Mouse (Mus musculus) midbrain, embryonic 16.5 days (tissue): ENCODE measurements around the gene Ubr4. TPM values are rescaled to one million over a fixed set of nuclear protein-coding genes. Genes with fewer than 3 reads are reported as not detected.

ENCODE experiments used
- ATAC-seq: fragments of 200-750 bp; cut with Nextera tagmentation; 2 replicates; pipeline ENCODE4 v1.8.0; 2017; ENCODE audit warnings: moderate TSS enrichment
- H3K27ac ChIP-seq: fragments of 300-500 bp; sonication (generic); 2 replicates; pipeline ENCODE4 v1.5.1; 2014; ENCODE audit warnings: mild to moderate bottlenecking, low read length, mixed read lengths
- H3K27me3 ChIP-seq: fragments of 300-500 bp; sonication (generic); 2 replicates; pipeline ENCODE4 v1.6.1; 2014; ENCODE audit warnings: low read depth, low read length, mixed read lengths; ENCODE audit not compliant: control insufficient read depth, insufficient read depth
- H3K36me3 ChIP-seq: fragments of 300-500 bp; sonication (generic); 2 replicates; pipeline ENCODE4 v1.6.1; 2014; ENCODE audit warnings: mild to moderate bottlenecking, low read length, moderate library complexity, mixed read lengths; ENCODE audit not compliant: control insufficient read depth, insufficient read depth
- H3K4me1 ChIP-seq: fragments of 300-500 bp; sonication (generic); 2 replicates; pipeline ENCODE4 v1.6.1; 2014; ENCODE audit warnings: mild to moderate bottlenecking, low read length, mixed read lengths; ENCODE audit not compliant: control insufficient read depth, insufficient read depth
- H3K4me2 ChIP-seq: fragments of 300-500 bp; sonication (generic); 2 replicates; pipeline ENCODE4 v1.6.1; 2014; ENCODE audit warnings: mild to moderate bottlenecking, low read length, mixed read lengths
- H3K4me3 ChIP-seq: fragments of 300-500 bp; sonication (generic); 2 replicates; pipeline ENCODE4 v1.5.1; 2014; ENCODE audit warnings: low read depth, mild to moderate bottlenecking, low read length, moderate library complexity, mixed read lengths
- H3K9ac ChIP-seq: fragments of 300-500 bp; sonication (generic); 2 replicates; pipeline ENCODE4 v1.6.1; 2014; ENCODE audit warnings: low read depth, low read length, mixed read lengths
- H3K9me3 ChIP-seq: fragments of 300-500 bp; sonication (generic); replicated peaks from 2 replicates; pipeline ENCODE4 v1.6.1; 2014; ENCODE audit warnings: mild to moderate bottlenecking, low read length, mixed read lengths; ENCODE audit not compliant: control insufficient read depth, poor library complexity, severe bottlenecking
- WGBS: fragments of 180-500 bp; shearing (Covaris S2); extraction: QIAGEN DNeasy Blood & Tissue Kit; methylation state at CpG from one replicate; pipeline ENCODE4 v1.1.7; 2014; 5-methylcytosine and 5-hydroxymethylcytosine counted together
- polyA plus RNA-seq: library from polyadenylated mRNA; unstranded; fragments of >200 nt; fragmentation: Nextera tagmentation; extraction: Ambion mirVana; gene quantifications from 2 replicates; pipeline ENCODE4 v1.2.1, GENCODE M21; 2015

Ubr4 gene
- polyA plus RNA-seq, 1 experiment from 2014 or later: 78.6 TPM

DNA sequence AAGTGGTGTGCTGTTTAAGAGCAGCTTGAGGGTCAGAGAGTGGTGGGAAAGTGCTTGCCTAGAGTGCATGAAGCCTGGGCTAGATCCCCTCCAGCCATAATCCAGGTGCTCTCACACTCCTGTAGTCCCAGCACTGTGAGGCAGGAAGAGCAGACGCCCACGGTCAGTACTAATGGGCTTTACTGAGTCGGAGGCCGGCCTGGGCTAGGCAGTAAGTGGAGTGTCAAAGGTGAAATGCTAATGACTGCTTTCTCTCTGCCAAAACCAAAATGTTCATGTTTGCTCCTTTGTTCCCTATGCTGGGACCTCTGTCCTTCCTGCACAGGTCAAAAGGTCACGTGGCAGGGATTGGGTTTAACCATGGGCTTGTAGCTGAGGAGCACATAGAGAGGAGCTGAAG lies 48.1 kb downstream of the Ubr4 start:
- no peak for ATAC-seq
- Histone ChIP-seq H3K4me2 (no peak overlapping the region), H3K9ac (no peak overlapping the region), H3K4me3 (no peak overlapping the region), H3K27me3 (no peaks in the 10 kb centered on the region), H3K9me3 (no peaks in the 10 kb centered on the region), H3K36me3 (peaks cover 48% of the 10 kb centered on the region), H3K27ac (no peak overlapping the region), H3K4me1 (no peaks in the 10 kb centered on the region)
- WGBS: 86% methylated on average over 5 of the region's 5 CpGs

DNA sequence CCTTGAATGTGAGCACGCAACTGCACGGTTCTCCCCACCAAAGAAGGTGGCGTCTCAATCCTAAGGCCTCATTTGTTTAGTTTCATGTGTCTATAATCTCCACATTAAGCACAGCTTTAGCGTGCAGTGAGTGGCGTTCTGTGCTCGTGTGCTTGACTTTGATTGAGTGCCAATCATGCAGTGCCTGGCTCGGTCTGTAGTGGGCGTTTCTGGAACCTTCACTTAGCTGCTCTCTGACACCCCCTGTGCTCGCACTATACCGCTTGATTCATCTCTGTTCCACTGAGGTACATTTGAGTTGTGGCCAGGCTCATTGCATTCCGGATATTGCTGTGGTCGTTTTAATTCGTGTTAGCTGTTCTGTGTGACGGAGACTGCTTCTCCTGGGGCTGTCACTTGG lies 50.8 kb downstream of the Ubr4 start:
- peaks cover 53% of the 10 kb centered on the region for H3K36me3 ChIP-seq

DNA sequence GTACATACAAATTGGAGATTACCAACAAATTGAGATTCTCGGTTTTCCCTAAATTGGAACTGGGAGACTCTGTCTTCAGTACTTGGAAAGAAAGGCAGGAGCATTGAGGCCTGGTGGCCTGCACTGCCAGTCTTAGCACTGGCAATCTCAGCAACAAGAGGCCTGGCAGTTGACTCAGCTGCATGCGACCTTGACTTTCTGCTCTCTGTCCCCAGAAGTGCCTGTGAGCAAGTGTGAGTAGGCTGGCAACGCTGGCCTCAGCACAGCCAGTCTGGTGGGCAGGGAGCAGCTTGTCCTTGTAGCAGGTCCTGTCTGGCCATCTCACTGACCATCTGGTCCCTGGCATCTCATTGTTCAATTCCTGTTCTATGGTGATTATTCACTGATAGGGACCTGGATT lies 58.9 kb downstream of the Ubr4 start:
- H3K9me3 ChIP-seq: no peaks in the 10 kb centered on the region
- 93% methylated on average over 3 of the region's 3 CpGs for WGBS
- H3K27me3 ChIP-seq: no peaks in the 10 kb centered on the region

More for the DNA sequence above, 50.8 kb downstream of the Ubr4 start:
- Histone ChIP-seq H3K27ac (no peak overlapping the region), H3K9ac (no peak overlapping the region), H3K4me1 (no peaks in the 10 kb centered on the region), H3K4me3 (no peak overlapping the region), H3K9me3 (no peaks in the 10 kb centered on the region), H3K4me2 (no peak overlapping the region), H3K27me3 (no peaks in the 10 kb centered on the region)
- 84% methylated on average over 14 of the region's 14 CpGs for WGBS
- no peak for ATAC-seq

DNA sequence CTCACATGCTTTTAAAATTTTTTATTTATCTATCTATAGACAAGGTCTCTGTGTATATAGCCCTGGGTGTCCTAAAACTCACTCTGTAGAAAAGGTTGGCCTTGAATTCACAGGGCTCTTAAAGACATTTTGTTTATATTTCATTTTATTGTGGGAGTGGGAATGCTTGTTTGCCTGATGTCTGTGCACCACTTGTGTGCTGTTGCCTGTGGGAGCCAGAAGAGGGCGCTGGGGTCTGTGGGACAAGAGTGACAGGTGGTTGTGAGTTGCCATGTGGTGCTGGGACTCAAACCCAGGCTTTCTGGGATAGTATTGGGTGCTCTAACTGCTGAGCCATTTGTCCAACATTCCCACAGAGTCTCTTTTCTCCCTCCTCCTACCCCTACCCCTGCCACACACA lies 65.5 kb downstream of the Ubr4 start:
- no peak for ATAC-seq
- no peaks in the 10 kb centered on the region for H3K4me1 ChIP-seq
- H3K4me3 ChIP-seq: no peak overlapping the region
- peaks cover 72% of the 10 kb centered on the region for H3K36me3 ChIP-seq
- H3K27me3 ChIP-seq: no peaks in the 10 kb centered on the region
- no peak overlapping the region for H3K27ac ChIP-seq
- H3K4me2 ChIP-seq: no peak overlapping the region
- no peaks in the 10 kb centered on the region for H3K9me3 ChIP-seq
- no peak overlapping the region for H3K9ac ChIP-seq
- 54% methylated on average over 1 of the region's 1 CpGs for WGBS

More for the DNA sequence above, 58.9 kb downstream of the Ubr4 start:
- H3K27ac ChIP-seq: no peak overlapping the region
- no peak overlapping the region for H3K4me2 ChIP-seq
- H3K9ac ChIP-seq: no peak overlapping the region
- no peak for ATAC-seq
- H3K4me3 ChIP-seq: no peak overlapping the region
- H3K4me1 ChIP-seq: no peaks in the 10 kb centered on the region
- H3K36me3 ChIP-seq: peaks cover 73% of the 10 kb centered on the region

DNA sequence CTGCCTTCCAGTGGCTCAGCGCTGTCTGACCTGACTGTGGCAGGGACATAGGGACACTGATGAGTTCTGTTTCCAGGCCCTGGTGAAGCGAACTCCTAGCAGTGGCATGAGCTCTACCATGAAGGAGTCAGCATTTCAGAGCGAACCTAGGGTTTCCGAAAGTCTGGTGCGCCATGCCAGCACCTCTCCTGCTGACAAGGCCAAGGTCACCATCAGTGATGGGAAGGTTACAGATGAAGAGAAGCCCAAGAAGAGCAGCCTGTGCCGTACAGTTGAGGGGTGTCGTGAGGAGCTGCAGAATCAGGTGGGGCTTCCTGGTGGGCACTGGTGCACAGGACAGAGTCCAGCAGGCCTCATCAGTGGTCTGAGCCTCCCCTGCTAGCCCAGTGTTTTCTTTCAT lies 69.2 kb downstream of the Ubr4 start:
- peaks cover 74% of the 10 kb centered on the region for H3K36me3 ChIP-seq
- no peak for ATAC-seq
- H3K4me3 ChIP-seq: no peak overlapping the region
- no peak overlapping the region for H3K27ac ChIP-seq
- no peaks in the 10 kb centered on the region for H3K9me3 ChIP-seq
- no peaks in the 10 kb centered on the region for H3K27me3 ChIP-seq
- no peak overlapping the region for H3K4me2 ChIP-seq
- no peaks in the 10 kb centered on the region for H3K4me1 ChIP-seq
- 95% methylated on average over 7 of the region's 7 CpGs for WGBS
- no peak overlapping the region for H3K9ac ChIP-seq

DNA sequence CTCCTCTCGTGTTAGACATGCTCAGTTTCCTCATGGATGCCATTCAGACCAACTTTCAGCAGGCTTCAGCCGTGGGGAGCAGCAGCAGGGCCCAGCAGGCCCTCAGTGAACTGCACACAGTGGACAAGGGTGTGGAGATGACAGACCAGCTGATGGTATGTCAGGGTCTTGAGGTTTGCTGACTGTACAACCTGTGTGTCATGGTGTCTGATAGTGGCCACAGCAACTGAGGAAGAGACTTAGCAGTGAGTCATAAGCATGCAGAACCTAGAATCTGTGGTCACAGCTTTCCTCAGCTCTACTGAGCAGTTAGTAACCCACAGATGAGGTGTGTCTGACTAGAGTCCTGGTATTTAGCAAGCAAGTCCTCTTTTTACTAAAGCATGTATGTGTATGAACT lies 70.0 kb downstream of the Ubr4 start:
- Histone ChIP-seq H3K27me3 (no peaks in the 10 kb centered on the region), H3K4me2 (no peak overlapping the region), H3K27ac (no peak overlapping the region), H3K4me3 (no peak overlapping the region), H3K4me1 (no peaks in the 10 kb centered on the region), H3K36me3 (peaks cover 72% of the 10 kb centered on the region), H3K9ac (no peak overlapping the region), H3K9me3 (no peaks in the 10 kb centered on the region)
- ATAC-seq: no peak
- WGBS: 96% methylated on average over 2 of the region's 2 CpGs

DNA sequence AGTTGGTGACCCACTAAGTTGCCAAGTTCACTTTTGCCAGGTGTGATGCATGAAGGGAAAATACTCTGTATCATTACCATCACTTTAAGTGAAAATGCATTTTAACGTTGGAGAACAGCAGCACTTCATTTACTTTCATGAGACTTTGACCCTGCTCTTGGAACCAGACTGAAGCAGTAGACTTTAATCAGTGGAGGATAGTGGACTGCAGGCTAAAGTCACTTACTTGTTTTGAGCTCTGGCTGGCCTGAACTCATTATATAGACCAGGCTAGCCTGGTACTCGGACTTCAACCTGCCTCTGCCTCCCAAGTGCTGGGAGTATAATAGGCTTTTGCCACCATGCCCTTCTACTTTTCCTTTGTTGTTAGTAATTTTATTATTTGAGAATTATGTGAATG lies 70.9 kb downstream of the Ubr4 start:
- no peak overlapping the region for H3K9ac ChIP-seq
- H3K4me3 ChIP-seq: no peak overlapping the region
- H3K4me1 ChIP-seq: no peaks in the 10 kb centered on the region
- peaks cover 73% of the 10 kb centered on the region for H3K36me3 ChIP-seq
- 84% methylated on average over 2 of the region's 2 CpGs for WGBS
- no peak overlapping the region for H3K4me2 ChIP-seq
- H3K27me3 ChIP-seq: no peaks in the 10 kb centered on the region
- no peak for ATAC-seq
- no peaks in the 10 kb centered on the region for H3K9me3 ChIP-seq
- H3K27ac ChIP-seq: no peak overlapping the region

DNA sequence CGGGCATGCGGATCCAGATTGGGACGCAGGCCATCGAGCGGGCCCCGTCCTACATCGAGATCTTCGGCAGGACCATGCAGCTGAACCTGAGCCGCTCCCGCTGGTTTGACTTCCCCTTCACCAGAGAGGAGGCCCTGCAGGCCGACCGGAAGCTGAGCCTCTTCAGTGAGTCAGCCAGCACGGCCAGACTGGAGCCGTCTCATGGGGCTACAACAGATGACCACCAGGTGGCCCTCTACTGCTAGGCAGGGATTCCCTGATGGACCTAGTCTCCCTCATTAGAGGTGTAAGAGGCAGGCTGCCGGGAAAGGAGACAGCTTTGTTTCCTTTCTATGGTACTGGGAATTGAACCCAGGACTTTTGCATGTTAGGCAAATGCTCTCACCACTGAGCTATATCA lies 77.8 kb downstream of the Ubr4 start:
- WGBS: 48% methylated on average over 15 of the region's 15 CpGs
- no peak for ATAC-seq
- H3K4me1 ChIP-seq: no peaks in the 10 kb centered on the region
- no peak overlapping the region for H3K27ac ChIP-seq
- no peak overlapping the region for H3K9ac ChIP-seq
- H3K4me2 ChIP-seq: no peak overlapping the region
- no peak overlapping the region for H3K4me3 ChIP-seq
- H3K27me3 ChIP-seq: no peaks in the 10 kb centered on the region
- no peaks in the 10 kb centered on the region for H3K9me3 ChIP-seq
- peaks cover 58% of the 10 kb centered on the region for H3K36me3 ChIP-seq

DNA sequence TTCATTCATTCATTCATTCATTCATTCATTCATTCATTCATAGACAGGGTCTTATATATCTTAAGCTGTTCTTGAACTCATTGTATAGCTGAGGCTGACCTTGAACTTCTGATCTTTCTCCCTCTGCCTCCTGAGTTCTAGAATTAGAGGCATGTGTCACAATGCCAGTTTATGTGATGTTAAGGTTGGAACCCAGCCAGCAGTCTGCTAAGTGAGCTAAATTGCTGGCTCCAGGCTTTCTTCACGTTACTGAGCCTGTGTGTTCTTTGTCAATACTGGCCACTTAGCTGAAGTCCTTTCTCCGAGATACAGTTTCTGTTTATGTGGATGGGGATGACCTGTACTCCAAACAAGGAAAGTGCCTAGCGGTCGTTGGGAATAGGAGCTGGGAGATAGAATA lies 78.5 kb downstream of the Ubr4 start:
- no peak for ATAC-seq
- Histone ChIP-seq H3K4me3 (no peak overlapping the region), H3K4me2 (no peak overlapping the region), H3K4me1 (no peaks in the 10 kb centered on the region), H3K9me3 (no peaks in the 10 kb centered on the region), H3K36me3 (peaks cover 60% of the 10 kb centered on the region), H3K27me3 (no peaks in the 10 kb centered on the region), H3K9ac (no peak overlapping the region), H3K27ac (no peak overlapping the region)
- 85% methylated on average over 4 of the region's 4 CpGs for WGBS
